Mouse (Mus musculus): Measurements from ENCODE around the gene Sema4d.

Gene Sema4d

GRCm38 (mm10) chr13:51755584-51755983 is 38.0 kb downstream of the Sema4d start:
- DNase-seq (ENCODE audit: low read depth, low spot score) = no peak

DNA sequence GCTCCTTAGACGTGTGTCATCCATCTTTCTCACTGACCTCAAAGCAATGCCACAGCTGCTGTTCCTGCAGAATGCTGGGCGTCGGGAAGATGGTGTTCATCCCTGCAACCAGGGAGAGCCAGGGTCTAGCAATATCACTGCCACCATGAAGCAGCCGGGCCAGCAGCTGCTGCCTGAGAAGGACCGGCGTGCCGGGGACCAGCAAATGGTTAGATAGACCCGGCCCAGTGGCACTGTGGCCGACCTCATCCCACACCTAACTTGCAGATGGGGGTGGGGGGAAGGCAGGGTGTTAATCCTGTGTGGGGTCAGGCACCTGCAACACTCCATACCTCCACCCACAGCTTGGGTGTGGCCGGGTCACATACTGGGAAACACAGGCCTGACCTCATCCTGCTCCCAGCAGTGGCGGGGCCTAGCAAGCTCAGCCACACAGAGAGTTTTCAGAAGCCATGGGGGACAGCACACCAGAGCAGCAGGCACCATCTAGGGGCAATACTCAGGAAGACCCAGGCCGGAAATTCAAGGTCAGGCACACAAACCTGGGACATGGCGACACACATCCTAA is 38.9 kb downstream of the Sema4d start:
- DNase-seq (ENCODE audit: low read depth, low spot score) = no peak

- DNase-seq (ENCODE audit: low read depth, low spot score) = no peak
Measured at GRCm38 (mm10) chr13:51753802-51754444, 39.6 kb downstream of the Sema4d start.

- peak; percentile 74 for DNase-seq (ENCODE audit: low read depth, low spot score)
Measured at GRCm38 (mm10) chr13:51753168-51753465, 40.4 kb downstream of the Sema4d start.

GRCm38 (mm10) chr13:51752346-51753167 is 41.0 kb downstream of the Sema4d start:
- peak; percentile 89 for DNase-seq (ENCODE audit: low read depth, low spot score)

DNA sequence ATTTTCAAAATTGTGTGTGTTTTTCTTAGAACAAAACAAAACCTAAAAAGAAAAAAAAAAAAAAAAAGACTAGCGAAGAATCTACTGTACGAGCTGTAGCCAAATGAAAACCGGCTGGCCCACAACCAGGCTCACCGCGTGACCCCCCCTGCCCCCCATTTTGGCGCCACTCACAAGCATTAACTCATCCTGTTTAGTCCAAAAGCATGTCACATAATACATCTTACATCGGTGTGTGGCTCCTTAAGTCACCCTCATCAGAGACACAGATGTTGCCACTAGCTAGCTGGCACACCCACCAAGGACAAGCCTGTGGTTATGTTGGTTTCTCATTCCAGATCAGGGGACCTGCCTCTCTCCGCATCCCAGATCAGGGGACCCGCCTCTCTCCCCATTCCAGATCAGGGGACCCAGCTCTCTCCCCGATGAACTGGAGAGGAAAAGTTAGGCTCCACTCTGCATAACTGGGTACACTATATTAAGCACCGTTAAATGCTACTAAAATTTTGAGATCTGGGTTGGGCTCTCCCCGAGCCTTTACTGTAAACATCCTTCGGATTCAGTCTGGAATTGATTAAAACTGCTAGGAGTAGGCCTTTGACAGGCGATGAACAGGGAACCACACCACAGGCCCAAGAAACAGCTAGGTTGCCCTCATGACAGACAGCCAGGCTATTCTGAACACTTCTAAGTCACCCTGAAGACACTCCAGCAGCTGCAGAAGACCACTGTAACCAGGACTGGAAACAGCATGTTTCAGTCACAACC is 43.8 kb downstream of the Sema4d start:
- no peak for DNase-seq (ENCODE audit: low read depth, low spot score)

GRCm38 (mm10) chr13:51748009-51748552 is 45.5 kb downstream of the Sema4d start:
- peak; percentile 62 for DNase-seq (ENCODE audit: low read depth, low spot score)

- DNase-seq (ENCODE audit: low read depth, low spot score) = no peak
Measured at GRCm38 (mm10) chr13:51747069-51747468, 46.5 kb downstream of the Sema4d start.

DNA sequence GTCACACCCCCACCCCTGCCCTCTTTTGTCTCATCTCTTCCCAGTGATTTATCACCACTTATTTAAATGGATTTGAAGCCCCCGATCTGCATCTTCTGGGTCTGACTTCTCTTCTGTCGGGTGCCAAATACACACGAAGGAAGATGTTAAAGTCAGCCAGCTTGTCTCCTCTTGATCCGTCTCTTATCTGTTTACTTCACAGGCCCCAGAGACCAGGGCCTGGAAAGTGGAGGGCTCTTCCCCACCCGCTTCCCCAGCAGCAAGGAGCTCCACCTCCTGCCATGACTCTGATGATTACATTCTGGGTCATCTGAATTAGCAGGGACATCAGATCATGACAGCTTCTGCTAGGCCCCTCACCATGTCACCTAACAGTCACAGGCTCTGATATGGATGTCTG is 47.7 kb downstream of the Sema4d start:
- no peak for DNase-seq (ENCODE audit: low read depth, low spot score)

GRCm38 (mm10) chr13:51743855-51744254 is 49.7 kb downstream of the Sema4d start:
- DNase-seq (ENCODE audit: low read depth, low spot score) = no peak

DNA sequence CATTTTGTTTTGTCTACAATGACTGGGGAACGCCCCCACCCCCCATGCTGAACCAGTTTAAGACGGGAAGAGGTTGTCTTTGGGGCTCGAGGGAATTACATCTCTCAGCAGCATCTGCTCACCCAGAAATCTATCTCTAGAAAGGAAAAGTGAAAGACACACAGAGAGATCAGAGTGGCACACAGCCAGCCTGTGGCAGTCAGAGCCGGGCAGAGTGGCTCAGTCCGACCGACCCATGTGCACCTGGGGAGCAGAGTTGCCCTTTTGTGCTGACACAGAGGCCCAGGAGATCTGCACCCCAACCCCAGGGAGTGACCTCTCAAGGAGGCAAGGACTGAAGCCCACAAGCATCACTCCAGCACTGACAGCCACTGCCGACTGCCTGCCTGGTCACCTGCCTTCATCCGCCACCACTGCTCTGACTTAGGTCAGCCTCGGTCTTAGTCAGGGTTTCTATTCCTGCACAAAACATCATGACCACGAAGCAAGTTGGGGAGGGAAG is 50.9 kb downstream of the Sema4d start:
- DNase-seq (ENCODE audit: low read depth, low spot score) = no peak

DNA sequence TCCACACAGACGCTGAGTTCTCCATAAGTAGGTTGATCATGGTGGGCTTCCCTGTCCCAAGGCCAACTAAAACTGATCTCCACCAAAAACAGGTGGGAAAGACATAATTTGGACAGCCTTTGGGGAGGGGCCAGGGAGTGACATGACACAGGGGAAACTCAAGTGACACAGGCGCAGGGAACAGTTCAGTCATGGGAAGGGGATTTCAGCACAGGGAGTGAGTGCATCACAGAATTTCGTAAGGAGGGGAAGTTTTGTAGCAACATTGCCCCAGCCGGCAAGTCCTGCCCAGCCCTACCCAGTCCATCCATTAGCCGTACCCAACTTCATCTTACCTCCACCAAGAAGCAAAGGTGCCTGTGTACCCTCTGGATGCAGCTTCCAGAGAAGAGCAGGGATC is 52.8 kb downstream of the Sema4d start:
- DNase-seq (ENCODE audit: low read depth, low spot score) = no peak

DNA sequence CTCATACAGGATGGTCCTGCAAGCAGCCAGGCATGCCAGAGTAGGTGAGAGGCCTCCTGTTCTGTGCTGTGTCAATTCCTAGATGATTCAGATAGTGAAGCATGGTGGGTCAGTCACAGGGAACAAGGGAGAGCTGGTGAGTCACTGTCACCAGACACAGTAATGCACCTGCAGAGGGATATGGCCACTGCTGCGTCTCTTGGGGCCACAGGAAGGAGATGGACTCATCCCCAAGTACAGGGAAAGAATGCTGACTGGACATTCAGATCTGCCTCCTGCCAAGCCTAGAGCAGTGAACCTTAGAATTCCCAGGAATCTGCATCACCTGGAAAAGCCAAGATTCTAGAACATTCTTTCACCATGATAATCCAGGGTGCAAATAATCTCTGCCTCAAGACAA is 53.8 kb downstream of the Sema4d start:
- DNase-seq (ENCODE audit: low read depth, low spot score) = no peak

DNA sequence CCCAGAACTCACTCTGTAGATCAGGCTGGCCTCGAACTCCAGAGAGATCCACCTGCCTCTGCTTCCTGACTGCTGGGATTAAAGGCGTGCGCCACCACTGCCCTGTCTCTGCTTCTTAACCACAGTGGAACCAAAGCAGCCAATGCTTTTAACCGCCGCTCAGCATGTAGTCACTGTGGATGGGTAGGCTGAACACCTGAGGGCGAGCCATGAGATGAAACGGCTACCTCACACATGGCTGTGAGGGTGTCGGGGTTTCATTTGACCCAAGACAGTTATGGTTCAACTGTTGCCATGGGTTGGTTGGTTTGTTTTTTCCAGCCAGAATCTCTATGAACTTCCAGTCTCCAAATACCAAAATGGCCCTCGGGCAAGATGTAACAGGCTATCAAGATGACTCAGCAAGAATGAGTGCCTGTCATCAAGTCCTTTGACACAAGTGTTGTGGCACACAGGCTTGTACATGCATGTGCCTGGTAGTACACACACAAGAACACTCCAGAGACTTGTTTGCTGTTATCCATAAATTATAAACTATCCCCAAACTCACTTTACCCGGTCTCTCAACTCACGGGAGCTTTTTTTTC is 54.9 kb downstream of the Sema4d start:
- DNase-seq (ENCODE audit: low read depth, low spot score) = no peak

- no peak for DNase-seq (ENCODE audit: low read depth, low spot score)
Measured at GRCm38 (mm10) chr13:51737949-51738513, 55.5 kb downstream of the Sema4d start.

DNA sequence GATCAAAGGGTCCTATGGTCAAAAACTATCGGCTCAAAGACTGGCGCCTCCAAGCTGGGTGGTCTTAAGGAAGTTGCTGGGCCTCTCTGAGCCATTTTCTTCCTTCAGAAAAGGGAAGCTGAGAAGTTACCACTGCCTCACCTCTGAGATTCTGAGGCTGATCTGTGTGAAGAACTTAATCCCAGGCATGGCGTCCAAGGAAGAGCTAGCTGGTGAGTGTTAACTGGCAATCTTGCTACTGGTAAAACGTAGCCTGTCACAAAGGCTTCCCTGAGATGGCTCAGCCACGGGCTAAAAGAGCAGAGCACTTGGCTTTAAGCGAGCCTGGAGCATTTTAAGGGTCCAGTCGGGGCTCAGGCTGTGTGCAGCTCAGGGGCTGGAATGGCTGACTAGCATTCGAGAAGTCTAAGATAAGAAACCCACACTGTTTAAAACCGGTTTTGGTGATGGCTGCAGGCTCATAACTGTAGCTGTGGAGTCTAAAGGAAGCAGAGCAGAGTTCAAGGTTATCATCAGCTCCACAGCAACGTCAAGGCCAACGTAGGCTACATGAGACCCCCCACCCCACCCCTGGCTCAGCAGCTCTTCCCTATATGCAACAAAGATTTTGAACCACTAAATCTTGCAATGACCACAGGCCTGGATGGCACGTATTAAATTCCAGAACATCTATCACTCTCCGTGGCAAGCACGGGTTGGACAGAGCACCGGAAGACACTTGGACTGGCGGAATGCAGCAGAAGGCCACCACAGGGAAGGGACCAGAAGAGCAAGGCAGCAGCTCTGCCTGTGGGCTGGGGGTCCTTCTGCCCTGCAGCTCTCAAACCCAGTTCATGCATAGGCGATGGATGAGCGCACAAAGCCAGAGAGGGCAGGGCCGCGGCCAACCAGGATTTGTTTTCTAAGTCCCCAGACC is 56.3 kb downstream of the Sema4d start:
- no peak for DNase-seq (ENCODE audit: low read depth, low spot score)

GRCm38 (mm10) chr13:51736007-51736911 is 57.3 kb downstream of the Sema4d start:
- DNase-seq (ENCODE audit: low read depth, low spot score) = peak; percentile 47

DNA sequence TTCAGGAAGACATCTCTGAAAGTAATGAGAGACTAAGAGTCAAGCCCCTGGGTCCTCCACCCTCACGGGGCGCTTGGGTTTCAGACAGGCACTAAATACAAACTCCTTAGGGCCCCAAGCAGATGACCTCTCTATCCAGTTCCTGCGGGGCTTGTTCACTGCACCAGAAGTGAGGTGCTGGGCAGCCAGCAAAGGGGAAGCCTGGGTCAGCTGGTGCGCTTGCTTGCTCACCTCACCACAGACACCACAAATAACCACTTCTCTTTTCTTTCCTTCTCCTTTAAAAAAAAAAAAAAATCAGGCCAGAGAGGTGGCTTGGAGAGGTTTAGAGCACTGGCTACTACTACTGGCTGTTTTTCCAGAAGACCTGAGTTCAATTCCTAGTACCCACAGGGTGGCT is 59.0 kb downstream of the Sema4d start:
- peak; percentile 52 for DNase-seq (ENCODE audit: low read depth, low spot score)

DNA sequence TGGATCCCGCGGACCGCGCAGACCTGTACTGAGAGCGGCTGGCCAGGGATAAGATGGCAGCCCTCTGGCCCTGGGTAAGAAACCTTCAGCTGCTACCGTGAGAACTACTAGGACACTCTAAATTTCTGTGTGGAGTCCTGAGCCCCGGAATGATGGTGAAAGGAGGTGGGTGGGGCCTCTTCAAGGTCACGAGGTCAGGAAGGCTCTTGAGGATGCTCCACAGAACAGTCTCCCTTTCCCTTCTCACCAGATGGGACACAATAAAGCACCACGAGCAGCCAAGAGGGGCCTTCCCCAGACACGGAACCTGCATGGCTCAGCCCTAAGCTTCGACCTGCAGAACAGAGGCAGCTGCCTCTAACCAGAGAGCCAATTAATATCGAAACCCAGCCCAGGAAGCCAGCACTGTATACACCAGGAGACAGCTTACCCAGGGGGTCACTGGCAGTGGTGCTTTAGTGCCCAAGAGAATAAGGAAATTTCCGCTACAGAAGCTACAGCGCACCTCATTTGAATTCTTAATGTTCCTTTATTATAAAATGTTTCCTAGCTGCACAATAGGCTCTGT is 61.4 kb downstream of the Sema4d start:
- DNase-seq (ENCODE audit: low read depth, low spot score) = no peak

All from brain, adult 2 months (tissue).